Mouse (Mus musculus) hindbrain, embryonic 14.5 days (tissue): ENCODE data around the gene Hist1h2bf. TPM values are rescaled to one million over a fixed set of nuclear protein-coding genes. Genes with fewer than 3 reads are reported as not detected.

ENCODE experiments used
- ATAC-seq: fragments of 200-750 bp; cut with Nextera tagmentation; 2 replicates; pipeline ENCODE4 v1.8.0; 2017; ENCODE audit warnings: moderate number of reproducible peaks, mild to moderate bottlenecking, moderate TSS enrichment, moderate library complexity; ENCODE audit not compliant: low FRiP score
- DNase-seq: peaks from one replicate; pipeline ENCODE4 v3.0.0-alpha.2; 2015; ENCODE audit warnings: low spot score
- H3K27ac ChIP-seq: fragments of 300-500 bp; sonication (generic); 2 replicates; pipeline ENCODE4 v1.5.1; 2014; ENCODE audit warnings: mild to moderate bottlenecking, moderate library complexity
- H3K27me3 ChIP-seq: fragments of 300-500 bp; sonication (generic); 2 replicates; pipeline ENCODE4 v1.6.1; 2014; ENCODE audit warnings: mild to moderate bottlenecking, low read length, mixed read lengths; ENCODE audit not compliant: control insufficient read depth, insufficient read depth
- H3K36me3 ChIP-seq: fragments of 300-500 bp; sonication (generic); replicated peaks from 2 replicates; pipeline ENCODE4 v1.6.1; 2014; ENCODE audit not compliant: control insufficient read depth, insufficient read depth
- H3K4me1 ChIP-seq: fragments of 300-500 bp; sonication (generic); replicated peaks from 2 replicates; pipeline ENCODE4 v1.6.1; 2014; ENCODE audit warnings: antibody characterized with exemption, low read length, mixed read lengths; ENCODE audit not compliant: control insufficient read depth, insufficient read depth
- H3K4me2 ChIP-seq: fragments of 300-500 bp; sonication (generic); replicated peaks from 2 replicates; pipeline ENCODE4 v1.6.1; 2014; ENCODE audit warnings: mild to moderate bottlenecking, moderate library complexity
- H3K4me3 ChIP-seq: fragments of 300-500 bp; sonication (generic); replicated peaks from 2 replicates; pipeline ENCODE4 v1.5.1; 2014; ENCODE audit warnings: mild to moderate bottlenecking, low read length
- H3K9ac ChIP-seq: fragments of 300-500 bp; sonication (generic); 2 replicates; pipeline ENCODE4 v1.6.1; 2014
- H3K9me3 ChIP-seq: fragments of 300-500 bp; sonication (generic); 2 replicates; pipeline ENCODE4 v1.6.1; 2016; ENCODE audit warnings: low read length; ENCODE audit not compliant: control insufficient read depth
- WGBS: fragments of 180-500 bp; shearing (Covaris S2); extraction: QIAGEN DNeasy Blood & Tissue Kit; methylation state at CpG from one replicate; pipeline ENCODE4 v1.1.7; 2014; 5-methylcytosine and 5-hydroxymethylcytosine counted together
- microRNA-seq: library from miRNA; unstranded; fragments of <30 nt; microRNA quantifications from one replicate; pipeline ENCODE4, GENCODE M21; 2016
- polyA plus RNA-seq: library from polyadenylated mRNA; unstranded; fragments of >200 nt; fragmentation: Nextera tagmentation; extraction: Ambion mirVana; gene quantifications from 2 replicates; pipeline ENCODE4 v1.2.1, GENCODE M21; 2014

Gene Hist1h2bf
- polyA plus RNA-seq, 1 experiment from 2014 or later = 0.91 TPM

DNA sequence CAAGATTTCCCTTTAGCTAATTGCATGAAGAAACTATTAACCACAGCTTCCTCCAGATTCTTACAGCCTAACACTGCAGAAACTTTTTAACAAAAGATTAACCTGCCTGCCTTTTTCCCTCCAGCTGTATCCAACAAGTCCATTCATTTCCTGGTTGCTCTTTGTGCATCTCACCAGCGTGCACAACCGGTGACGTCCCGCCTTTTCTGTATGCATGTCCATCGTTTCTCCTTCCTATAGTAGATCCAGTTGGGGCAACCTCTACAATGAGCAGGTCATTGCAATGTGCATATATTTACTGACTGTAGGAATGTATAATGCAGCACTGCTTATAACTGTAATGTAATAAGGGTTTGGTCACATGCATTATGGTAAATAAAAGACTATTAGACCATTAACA is 50.0 kb downstream of the Hist1h2bf start:
- ATAC-seq (no peak), DNase-seq (no peak)
- no peak overlapping the region for H3K4me3 ChIP-seq
- H3K9me3 ChIP-seq = no peaks in the 10 kb centered on the region
- H3K4me2 ChIP-seq = no peak overlapping the region
- H3K9ac ChIP-seq = no peak overlapping the region
- no peaks in the 10 kb centered on the region for H3K36me3 ChIP-seq
- WGBS = 38% methylated on average over 5 of the region's 5 CpGs
- no peaks in the 10 kb centered on the region for H3K27me3 ChIP-seq
- H3K27ac ChIP-seq = no peak overlapping the region
- H3K4me1 ChIP-seq = peaks cover 3% of the 10 kb centered on the region; the same call in 1 of the 2 replicates

Small RNA genes lying within 50 kb of the gene (microRNA-seq; reads per million reads assigned to microRNA genes)
- not detected for gene Gm44297
- not detected for gene Gm44359
- gene Gm44394 = not detected

Other genes with a start within 250 kb of the Hist1h2bf start
- 48.8 and 52.0 TPM in 2 replicates for gene Zfp322a, start 205.0 kb downstream of the Hist1h2bf start, polyA plus RNA-seq
- gene Abt1, start 150.3 kb downstream of the Hist1h2bf start, polyA plus RNA-seq = 8.5 and 8.9 TPM in 2 replicates
- 0.05 TPM in 1 of 2 replicates, not detected in the other for gene Btn1a1, start 108.3 kb downstream of the Hist1h2bf start, polyA plus RNA-seq
- 0.21 TPM in 1 of 2 replicates, not detected in the other for gene Btn2a2, start 85.3 kb downstream of the Hist1h2bf start, polyA plus RNA-seq
- 3.2 and 3.3 TPM in 2 replicates for gene Hist1h4h, start 43.1 kb downstream of the Hist1h2bf start, polyA plus RNA-seq
- gene Hist1h2af, start 40.3 kb downstream of the Hist1h2bf start, polyA plus RNA-seq = 0.81 and 3.3 TPM in 2 replicates
- 1.2 TPM in 1 of 2 replicates, not detected in the other for gene Hist1h3g, start 38.8 kb downstream of the Hist1h2bf start, polyA plus RNA-seq
- gene Hist1h2bh, start 30.8 kb downstream of the Hist1h2bf start, polyA plus RNA-seq = 0.22 TPM in 1 of 2 replicates, not detected in the other
- 0.28 and 0.29 TPM in 2 replicates for gene Hist1h3f, start 30.1 kb downstream of the Hist1h2bf start, polyA plus RNA-seq
- gene Hist1h4f, start 22.5 kb downstream of the Hist1h2bf start, polyA plus RNA-seq = not detected in 2 replicates
- 0.12 and 0.17 TPM in 2 replicates for gene Hist1h1d, start 20.9 kb downstream of the Hist1h2bf start, polyA plus RNA-seq
- 1.5 and 3.1 TPM in 2 replicates for gene Hist1h3e, start 11.8 kb downstream of the Hist1h2bf start, polyA plus RNA-seq
- 21.8 and 22.5 TPM in 2 replicates for gene Hist1h2ae, start 3.0 kb downstream of the Hist1h2bf start, polyA plus RNA-seq
- gene Hist1h2bg, start 2.8 kb downstream of the Hist1h2bf start, polyA plus RNA-seq = 0.94 and 2.3 TPM in 2 replicates
- 0.77 TPM in 1 of 2 replicates, not detected in the other for gene Hist1h2ad, start 185 bp upstream of the Hist1h2bf start, polyA plus RNA-seq
- gene Hist1h3d, start 1.6 kb upstream of the Hist1h2bf start, polyA plus RNA-seq = 1.4 and 2.2 TPM in 2 replicates
- 29.1 and 37.2 TPM in 2 replicates for gene Hist1h4d, start 7.4 kb upstream of the Hist1h2bf start, polyA plus RNA-seq
- 0.52 and 1.0 TPM in 2 replicates for gene Hist1h2be, start 46.9 kb upstream of the Hist1h2bf start, polyA plus RNA-seq
- gene Hist1h1e, start 48.4 kb upstream of the Hist1h2bf start, polyA plus RNA-seq = 4.4 and 5.3 TPM in 2 replicates
- gene Hist1h2ac, start 109.8 kb upstream of the Hist1h2bf start, polyA plus RNA-seq = 0.26 and 0.27 TPM in 2 replicates
- 14.5 and 15.1 TPM in 2 replicates for gene Hist1h2bc, start 110.0 kb upstream of the Hist1h2bf start, polyA plus RNA-seq
- gene Hist1h1t, start 121.6 kb upstream of the Hist1h2bf start, polyA plus RNA-seq = not detected in 2 replicates
- gene Hist1h4c, start 124.3 kb upstream of the Hist1h2bf start, polyA plus RNA-seq = 3.0 and 3.5 TPM in 2 replicates
- 4.8 and 7.0 TPM in 2 replicates for gene Hfe, start 136.7 kb upstream of the Hist1h2bf start, polyA plus RNA-seq
- gene Hist1h1c, start 164.6 kb upstream of the Hist1h2bf start, polyA plus RNA-seq = 7.2 and 8.3 TPM in 2 replicates
- gene Hist1h3c, start 171.4 kb upstream of the Hist1h2bf start, polyA plus RNA-seq = 1.1 TPM in 1 of 2 replicates, not detected in the other
- gene Hist1h2bb, start 172.5 kb upstream of the Hist1h2bf start, polyA plus RNA-seq = 0.64 TPM in 1 of 2 replicates, not detected in the other
- gene Hist1h2ab, start 176.9 kb upstream of the Hist1h2bf start, polyA plus RNA-seq = 6.7 and 9.8 TPM in 2 replicates
- gene Hist1h3b, start 178.1 kb upstream of the Hist1h2bf start, polyA plus RNA-seq = 1.1 and 1.8 TPM in 2 replicates
- gene Hist1h4b, start 182.8 kb upstream of the Hist1h2bf start, polyA plus RNA-seq = 2.1 TPM in 1 of 2 replicates, not detected in the other
- 0.55 TPM in 1 of 2 replicates, not detected in the other for gene Hist1h4a, start 187.0 kb upstream of the Hist1h2bf start, polyA plus RNA-seq
- 0.94 and 2.1 TPM in 2 replicates for gene Hist1h3a, start 188.2 kb upstream of the Hist1h2bf start, polyA plus RNA-seq
- gene Hist1h1a, start 189.5 kb upstream of the Hist1h2bf start, polyA plus RNA-seq = 0.50 and 1.1 TPM in 2 replicates
- not detected in 2 replicates for gene Trim38, start 195.7 kb upstream of the Hist1h2bf start, polyA plus RNA-seq
- not detected in 2 replicates for gene Slc17a2, start 232.8 kb upstream of the Hist1h2bf start, polyA plus RNA-seq